Mouse (Mus musculus) heart, postnatal 0 days (tissue): ENCODE data around the gene Unc13b.

Experiments
- CTCF ChIP-seq: IDR thresholded peaks from 2 replicates; pipeline ENCODE4 v1.5.1; 2016; ENCODE audit warnings: antibody characterized with exemption, control low read depth, low read depth
- EP300 ChIP-seq: IDR thresholded peaks from 2 replicates; pipeline ENCODE4 v1.6.1; 2016; ENCODE audit warnings: antibody characterized with exemption, low read depth

GRCm38 (mm10) chr4:43033481-43033880 lies 25.3 kb upstream of the Unc13b start:
- TF ChIP-seq CTCF = no peak
- no peak for TF ChIP-seq EP300
